Mouse (Mus musculus) neural tube, embryonic 12.5 days (tissue): Measurements from ENCODE around the gene Zfp64. TPM values are rescaled to one million over a fixed set of nuclear protein-coding genes. Genes with fewer than 3 reads are reported as not detected.

Source experiments
- ATAC-seq: fragments of 200-750 bp; cut with Nextera tagmentation; 2 replicates; pipeline ENCODE4 v1.8.0; 2017; ENCODE audit warnings: low read depth, mild to moderate bottlenecking, moderate TSS enrichment, moderate library complexity; ENCODE audit not compliant: low FRiP score
- H3K27ac ChIP-seq: fragments of 300-500 bp; sonication (generic); 2 replicates; pipeline ENCODE4 v1.5.1; 2016
- H3K27me3 ChIP-seq: fragments of 300-500 bp; sonication (generic); replicated peaks from 2 replicates; pipeline ENCODE4 v1.6.1; 2016; ENCODE audit warnings: mild to moderate bottlenecking
- H3K36me3 ChIP-seq: fragments of 300-500 bp; sonication (generic); 2 replicates; pipeline ENCODE4 v1.6.1; 2016; ENCODE audit warnings: mild to moderate bottlenecking
- H3K4me1 ChIP-seq: fragments of 300-500 bp; sonication (generic); 2 replicates; pipeline ENCODE4 v1.6.1; 2016
- H3K4me2 ChIP-seq: fragments of 300-500 bp; sonication (generic); replicated peaks from 2 replicates; pipeline ENCODE4 v1.6.1; 2016; ENCODE audit warnings: mild to moderate bottlenecking
- H3K4me3 ChIP-seq: fragments of 300-500 bp; sonication (generic); 2 replicates; pipeline ENCODE4 v1.5.1; 2016
- H3K9ac ChIP-seq: fragments of 300-500 bp; sonication (generic); 2 replicates; pipeline ENCODE4 v1.6.1; 2016; ENCODE audit warnings: mild to moderate bottlenecking
- H3K9me3 ChIP-seq: fragments of 300-500 bp; sonication (generic); 2 replicates; pipeline ENCODE4 v1.6.1; 2016; ENCODE audit warnings: mild to moderate bottlenecking
- WGBS: fragments of 180-500 bp; shearing (Covaris S2); methylation state at CpG from one replicate; pipeline ENCODE4 v1.1.7; 2016; 5-methylcytosine and 5-hydroxymethylcytosine counted together
- polyA plus RNA-seq: library from polyadenylated mRNA; unstranded; fragments of >200 nt; fragmentation: Nextera tagmentation; extraction: Ambion mirVana; gene quantifications from 2 replicates; pipeline ENCODE4 v1.2.1, GENCODE M21; 2016

Zfp64 gene
- polyA plus RNA-seq, 1 experiment from 2014 or later, result 31.3 TPM

DNA sequence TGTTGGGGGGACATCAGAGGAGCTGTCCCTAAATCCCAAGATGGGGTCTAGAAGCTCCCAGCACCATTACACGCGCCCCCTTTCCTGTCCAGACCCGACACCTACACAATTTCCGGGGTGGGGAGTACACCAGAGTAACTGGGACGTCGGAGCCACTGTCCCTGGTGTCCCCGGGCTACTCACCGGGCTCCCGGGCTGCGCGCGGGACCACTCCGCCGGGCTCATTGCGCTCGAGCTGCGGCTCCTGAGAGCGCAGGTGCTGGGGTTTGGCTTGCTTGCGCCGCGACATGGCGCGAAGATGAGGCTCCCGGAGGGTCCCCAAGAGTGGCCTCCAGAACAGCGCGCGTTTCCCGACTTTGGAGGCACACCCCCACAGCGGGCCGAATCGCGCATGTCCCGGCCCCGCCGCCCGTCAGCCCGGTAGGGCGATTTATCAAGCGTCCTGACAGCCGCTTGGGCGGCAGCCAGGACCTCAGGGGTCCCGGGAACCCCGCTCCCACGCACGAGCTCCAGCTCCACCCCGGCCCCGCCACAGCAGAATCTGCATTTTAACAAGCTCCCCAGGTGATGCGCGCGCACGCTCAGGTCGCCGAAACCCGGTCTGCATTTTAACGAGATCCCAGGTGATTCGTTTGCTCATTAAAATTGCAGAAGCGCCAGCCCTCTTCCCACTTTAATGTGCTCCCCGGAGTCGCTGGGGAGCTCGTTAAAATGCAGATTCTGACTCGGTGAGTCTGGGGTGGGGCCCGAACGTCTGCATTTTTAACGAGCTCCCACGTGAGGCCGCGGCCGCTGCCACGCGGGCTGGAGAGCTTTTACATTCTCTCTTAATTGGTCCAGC is 43.1 kb downstream of the Zfp64 start:
- peak; percentile 62 for ATAC-seq
- Histone ChIP-seq H3K9ac (peak overlapping the region; percentile 56), H3K27ac (no peak overlapping the region), H3K4me3 (peak overlapping the region; percentile 48), H3K36me3 (no peaks in the 10 kb centered on the region), H3K9me3 (no peaks in the 10 kb centered on the region), H3K27me3 (peaks cover 34% of the 10 kb centered on the region), H3K4me1 (peaks cover 31% of the 10 kb centered on the region), H3K4me2 (peak overlapping the region; percentile 99)
- WGBS, result under 1% methylated on average over 70 of the region's 70 CpGs

DNA sequence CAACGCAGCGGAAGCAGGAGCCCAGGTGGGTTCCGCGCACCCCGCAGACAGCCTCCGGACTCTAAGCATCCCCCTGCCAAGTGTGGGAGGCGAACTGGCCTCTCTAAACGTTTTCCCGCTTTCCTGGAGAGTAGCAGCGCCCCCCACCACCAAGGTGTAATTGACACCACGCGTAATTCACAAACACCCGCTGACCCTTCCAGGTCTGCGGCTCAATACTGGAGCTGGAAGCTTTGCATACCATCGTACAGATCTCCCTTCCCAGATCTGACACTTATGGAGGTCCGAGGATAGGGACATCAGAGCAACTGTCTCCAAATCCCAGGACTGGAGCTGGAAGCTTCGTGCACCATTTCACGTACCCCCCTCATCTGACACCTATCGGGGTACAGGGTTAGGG is 43.9 kb downstream of the Zfp64 start:
- peak overlapping the region; percentile 99 for H3K4me2 ChIP-seq
- WGBS, result 1% methylated on average over 19 of the region's 19 CpGs
- peak overlapping the region; percentile 48 for H3K4me3 ChIP-seq
- no peaks in the 10 kb centered on the region for H3K9me3 ChIP-seq
- peaks cover 31% of the 10 kb centered on the region for H3K4me1 ChIP-seq
- peaks cover 34% of the 10 kb centered on the region for H3K27me3 ChIP-seq
- no peak for ATAC-seq
- H3K9ac ChIP-seq, result peak overlapping the region; percentile 56; the same call in 1 of the 2 replicates
- no peak overlapping the region for H3K27ac ChIP-seq
- no peaks in the 10 kb centered on the region for H3K36me3 ChIP-seq

DNA sequence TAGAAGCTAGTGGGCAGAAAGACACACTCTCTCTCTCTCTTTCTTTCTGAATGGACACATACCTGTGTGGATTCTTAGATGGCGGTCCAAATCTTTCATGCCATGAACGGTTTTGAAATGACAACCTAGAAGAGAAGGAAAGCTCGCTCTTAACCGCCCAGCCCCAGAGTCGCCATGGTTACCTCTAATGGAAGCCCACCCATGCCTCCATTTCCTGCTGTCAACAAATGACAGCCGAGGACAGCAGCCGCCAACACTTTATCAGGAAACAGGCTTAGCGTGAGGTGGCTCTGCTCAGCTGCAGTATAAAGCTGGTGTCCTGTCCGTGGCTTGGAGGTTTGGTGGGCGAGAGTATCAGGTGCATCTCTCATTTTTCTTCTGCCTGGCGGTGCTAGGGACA is 49.4 kb downstream of the Zfp64 start:
- no peaks in the 10 kb centered on the region for H3K9me3 ChIP-seq
- no peak overlapping the region for H3K4me2 ChIP-seq
- H3K27ac ChIP-seq, result no peak overlapping the region
- no peaks in the 10 kb centered on the region for H3K36me3 ChIP-seq
- no peak overlapping the region for H3K4me3 ChIP-seq
- H3K4me1 ChIP-seq, result peaks cover 19% of the 10 kb centered on the region; the same call in 1 of the 2 replicates
- H3K27me3 ChIP-seq, result peaks cover 7% of the 10 kb centered on the region
- ATAC-seq, result no peak
- H3K9ac ChIP-seq, result no peak overlapping the region
- 44% methylated on average over 11 of the region's 11 CpGs for WGBS

DNA sequence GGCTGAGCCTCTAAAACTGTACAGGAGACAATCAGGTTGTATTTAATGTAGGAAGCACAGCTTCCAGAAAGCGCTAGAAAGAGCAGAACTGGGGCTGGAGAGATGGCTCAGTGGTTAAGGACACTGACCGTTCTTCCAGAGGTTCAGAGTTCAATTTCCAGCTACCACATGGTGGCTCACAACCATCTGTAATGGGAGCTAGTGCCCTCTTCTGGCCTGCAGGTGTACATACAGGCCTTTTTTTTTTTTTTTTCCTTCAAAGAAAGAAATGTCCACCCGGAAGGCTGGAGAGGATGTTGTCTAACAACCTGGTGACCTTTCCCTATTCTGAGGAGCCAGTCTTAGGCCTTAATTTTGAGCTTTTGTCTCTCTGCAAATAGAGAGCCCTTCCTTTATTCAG is 50.5 kb downstream of the Zfp64 start:
- no peaks in the 10 kb centered on the region for H3K9me3 ChIP-seq
- H3K4me1 ChIP-seq, result peaks cover 10% of the 10 kb centered on the region; the same call in 1 of the 2 replicates
- ATAC-seq, result no peak
- no peaks in the 10 kb centered on the region for H3K36me3 ChIP-seq
- H3K4me2 ChIP-seq, result no peak overlapping the region
- H3K27me3 ChIP-seq, result no peaks in the 10 kb centered on the region
- H3K27ac ChIP-seq, result no peak overlapping the region
- no peak overlapping the region for H3K4me3 ChIP-seq
- 75% methylated on average over 3 of the region's 3 CpGs for WGBS
- no peak overlapping the region for H3K9ac ChIP-seq

DNA sequence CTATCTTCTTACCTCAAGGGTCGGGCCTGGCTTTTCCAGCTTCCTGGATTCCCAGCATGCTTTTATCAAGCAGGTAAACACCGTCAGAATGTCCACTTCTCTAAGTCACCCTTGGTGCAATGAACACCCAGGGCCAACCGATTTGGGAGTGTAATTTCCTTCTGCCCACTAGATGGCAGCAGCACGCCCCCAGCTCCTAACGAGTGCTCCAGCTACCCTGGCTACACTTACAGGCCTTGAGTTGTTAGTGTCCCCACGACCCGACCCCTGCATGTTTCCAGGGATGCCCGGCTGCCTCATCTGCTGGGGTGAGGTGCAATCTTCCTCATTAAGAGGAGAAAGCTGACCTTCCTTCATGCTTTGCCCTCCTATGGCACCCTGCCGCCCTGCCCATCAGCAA is 51.2 kb downstream of the Zfp64 start:
- 18% methylated on average over 9 of the region's 9 CpGs for WGBS
- Histone ChIP-seq H3K9ac (no peak overlapping the region), H3K4me2 (no peak overlapping the region), H3K27me3 (no peaks in the 10 kb centered on the region), H3K4me1 (peaks cover 10% of the 10 kb centered on the region; the same call in 1 of the 2 replicates), H3K9me3 (no peaks in the 10 kb centered on the region), H3K27ac (no peak overlapping the region), H3K36me3 (no peaks in the 10 kb centered on the region), H3K4me3 (no peak overlapping the region)
- ATAC-seq, result 0 out of 2 replicates have a peak, but pooled peaks have one; percentile 33

DNA sequence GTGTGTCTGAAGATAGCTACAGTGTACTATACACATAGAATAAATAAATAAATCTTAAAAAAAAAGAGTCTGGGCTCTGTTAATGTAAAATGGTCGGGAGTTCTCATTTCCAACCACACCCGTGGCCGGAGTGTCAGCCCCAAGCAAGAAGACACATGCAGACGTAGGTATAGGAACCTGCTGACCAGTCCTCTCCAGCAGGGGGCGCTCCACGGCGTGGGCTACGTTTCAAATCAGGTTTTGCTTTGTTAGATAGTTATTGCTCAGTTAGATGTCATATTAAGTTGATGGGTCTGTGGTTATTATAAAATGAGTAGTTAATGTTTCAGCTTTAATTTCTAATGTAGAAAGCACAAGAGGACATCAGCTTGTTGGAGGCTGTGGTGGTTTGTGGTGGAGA is 52.8 kb downstream of the Zfp64 start:
- H3K27ac ChIP-seq, result no peak overlapping the region
- H3K4me3 ChIP-seq, result no peak overlapping the region
- 29% methylated on average over 8 of the region's 8 CpGs for WGBS
- no peak overlapping the region for H3K4me2 ChIP-seq
- peaks cover 10% of the 10 kb centered on the region; the same call in 1 of the 2 replicates for H3K4me1 ChIP-seq
- H3K9ac ChIP-seq, result no peak overlapping the region
- ATAC-seq, result no peak
- no peaks in the 10 kb centered on the region for H3K9me3 ChIP-seq
- H3K27me3 ChIP-seq, result no peaks in the 10 kb centered on the region
- peaks cover 2% of the 10 kb centered on the region; the same call in 1 of the 2 replicates for H3K36me3 ChIP-seq

DNA sequence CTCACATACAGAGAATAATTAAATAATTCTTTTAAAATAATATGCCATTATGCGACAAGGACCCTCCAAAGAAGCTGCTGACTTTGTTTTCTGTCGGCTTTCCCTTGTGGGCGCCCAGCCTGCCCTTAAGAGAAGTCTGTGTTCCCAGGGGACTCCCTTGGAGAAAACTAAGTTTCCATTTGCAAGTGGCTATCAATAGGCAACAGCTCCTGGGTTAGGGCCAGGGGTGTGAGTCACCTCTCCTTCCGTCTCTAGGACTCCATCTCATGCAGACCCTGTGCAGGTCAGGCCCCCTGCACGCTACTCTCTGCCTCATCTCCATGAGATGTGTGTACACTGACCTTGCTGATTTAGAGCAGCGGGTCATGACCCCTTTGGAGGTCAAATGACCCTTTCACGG is 57.5 kb downstream of the Zfp64 start:
- Histone ChIP-seq H3K9me3 (no peaks in the 10 kb centered on the region), H3K36me3 (peaks cover 2% of the 10 kb centered on the region; the same call in 1 of the 2 replicates), H3K27me3 (no peaks in the 10 kb centered on the region), H3K4me3 (no peak overlapping the region), H3K27ac (no peak overlapping the region), H3K9ac (no peak overlapping the region), H3K4me2 (no peak overlapping the region), H3K4me1 (no peaks in the 10 kb centered on the region)
- ATAC-seq, result no peak
- WGBS, result 82% methylated on average over 7 of the region's 7 CpGs

DNA sequence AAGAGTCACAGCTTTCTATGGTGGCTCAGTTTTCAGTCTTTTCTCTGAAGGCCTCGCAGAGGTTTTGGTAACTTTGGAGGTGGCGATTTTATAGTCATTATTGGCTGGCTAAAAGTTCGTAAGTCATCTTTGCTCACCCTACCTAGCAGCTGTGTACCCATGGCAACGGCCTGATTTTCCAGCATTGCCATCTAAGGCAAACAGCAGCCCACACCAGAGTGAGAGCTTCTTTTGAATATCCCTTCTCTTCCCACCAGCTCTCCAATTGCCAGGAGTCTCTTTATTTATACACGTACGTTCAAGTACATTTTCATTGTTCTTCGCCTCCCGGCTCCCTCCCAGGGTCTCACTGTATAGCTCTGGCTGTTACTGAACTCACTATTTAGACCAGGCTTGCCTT is 59.9 kb downstream of the Zfp64 start:
- no peak overlapping the region for H3K9ac ChIP-seq
- H3K4me1 ChIP-seq, result no peaks in the 10 kb centered on the region
- no peaks in the 10 kb centered on the region for H3K9me3 ChIP-seq
- H3K4me2 ChIP-seq, result no peak overlapping the region
- no peak overlapping the region for H3K4me3 ChIP-seq
- no peaks in the 10 kb centered on the region for H3K27me3 ChIP-seq
- no peak overlapping the region for H3K27ac ChIP-seq
- H3K36me3 ChIP-seq, result peaks cover 2% of the 10 kb centered on the region; the same call in 1 of the 2 replicates
- WGBS, result 86% methylated on average over 8 of the region's 8 CpGs
- ATAC-seq, result no peak

DNA sequence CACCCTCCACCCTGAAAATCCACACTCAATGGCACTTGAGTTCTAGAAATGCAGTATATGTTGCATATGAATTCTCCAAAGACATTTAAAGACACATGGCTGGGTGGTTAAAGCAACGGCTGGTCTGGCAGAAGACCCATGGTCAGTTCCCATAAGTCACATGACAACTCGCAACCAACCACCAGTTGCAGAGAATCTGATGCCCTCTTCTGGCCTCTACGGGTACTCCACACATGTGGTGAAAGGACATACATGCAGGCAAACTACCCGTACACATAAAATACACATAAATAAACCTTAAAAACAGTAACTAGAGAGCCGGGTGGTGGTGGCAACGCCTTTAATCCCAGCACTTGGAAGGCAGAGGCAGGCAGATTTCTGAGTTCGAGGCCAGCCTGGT is 60.6 kb downstream of the Zfp64 start:
- 87% methylated on average over 7 of the region's 7 CpGs for WGBS
- Histone ChIP-seq H3K27me3 (no peaks in the 10 kb centered on the region), H3K4me1 (no peaks in the 10 kb centered on the region), H3K9ac (no peak overlapping the region), H3K9me3 (no peaks in the 10 kb centered on the region), H3K4me3 (no peak overlapping the region), H3K27ac (no peak overlapping the region), H3K4me2 (no peak overlapping the region), H3K36me3 (peaks cover 2% of the 10 kb centered on the region; the same call in 1 of the 2 replicates)
- no peak for ATAC-seq

DNA sequence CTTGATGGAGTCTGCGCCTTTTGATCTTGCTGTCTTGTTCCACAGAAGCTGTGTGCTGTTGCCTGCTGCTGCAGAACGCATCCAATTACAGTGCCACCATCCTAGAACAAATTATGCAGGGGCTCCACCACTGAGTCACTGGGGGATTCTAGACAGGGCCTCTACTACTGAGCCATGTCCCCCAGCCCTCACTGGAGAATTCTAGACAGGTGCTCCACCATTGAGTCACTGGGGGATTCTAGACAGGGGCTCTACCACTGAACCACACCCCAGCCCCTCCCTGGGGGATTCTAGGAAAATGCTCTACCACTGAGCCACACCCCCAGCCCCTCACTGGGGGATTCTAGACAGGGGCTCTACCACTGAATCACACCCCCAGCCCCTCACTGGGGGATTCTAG is 63.3 kb downstream of the Zfp64 start:
- H3K9me3 ChIP-seq, result no peaks in the 10 kb centered on the region
- no peaks in the 10 kb centered on the region for H3K27me3 ChIP-seq
- H3K36me3 ChIP-seq, result no peaks in the 10 kb centered on the region
- H3K4me2 ChIP-seq, result no peak overlapping the region
- no peak overlapping the region for H3K4me3 ChIP-seq
- ATAC-seq, result no peak
- no peaks in the 10 kb centered on the region for H3K4me1 ChIP-seq
- H3K9ac ChIP-seq, result no peak overlapping the region
- 83% methylated on average over 2 of the region's 2 CpGs for WGBS
- no peak overlapping the region for H3K27ac ChIP-seq

DNA sequence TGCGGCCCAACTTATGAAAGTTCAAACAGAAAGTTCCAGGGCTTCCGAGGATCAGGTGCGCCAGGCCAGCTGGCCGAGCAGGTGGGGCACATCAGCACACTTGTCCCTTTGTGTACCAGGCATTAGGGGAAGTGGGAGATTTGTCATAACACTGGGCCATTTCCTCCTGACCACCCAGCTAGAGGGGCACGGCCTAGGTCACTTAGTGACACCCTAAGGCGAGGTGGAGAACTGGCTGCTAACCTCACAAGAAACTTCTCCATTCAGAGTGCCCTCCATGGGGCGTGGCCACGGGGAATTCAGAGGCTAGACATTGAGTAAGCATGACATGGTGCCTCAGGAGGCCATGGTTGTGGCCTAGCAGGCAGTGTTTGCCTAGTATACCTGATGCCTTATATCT is 70.7 kb downstream of the Zfp64 start:
- ATAC-seq, result no peak

DNA sequence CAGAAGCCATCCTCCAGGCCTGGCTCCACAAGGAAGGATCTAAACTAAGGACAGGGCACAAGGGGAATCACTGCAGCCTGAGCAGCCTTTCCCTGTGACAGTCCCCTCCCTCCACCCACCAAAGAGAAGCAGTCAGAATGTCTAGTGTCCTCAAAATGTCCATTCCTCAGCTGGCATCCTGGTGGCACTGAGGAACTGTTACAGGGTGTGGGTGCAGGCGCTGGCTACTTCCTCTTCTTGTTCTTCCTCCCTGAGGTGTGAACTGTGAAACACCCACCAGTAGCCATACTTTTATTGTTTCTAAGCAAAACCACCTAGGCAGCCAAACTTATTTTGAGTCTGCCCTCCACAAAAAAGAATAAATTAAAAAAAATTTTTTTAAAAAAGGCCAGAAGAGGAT is 72.4 kb downstream of the Zfp64 start:
- 86% methylated on average over 1 of the region's 1 CpGs for WGBS
- Histone ChIP-seq H3K9ac (no peak overlapping the region), H3K27ac (no peak overlapping the region), H3K36me3 (no peaks in the 10 kb centered on the region), H3K4me3 (no peak overlapping the region), H3K9me3 (no peaks in the 10 kb centered on the region), H3K4me1 (no peaks in the 10 kb centered on the region), H3K27me3 (no peaks in the 10 kb centered on the region), H3K4me2 (no peak overlapping the region)
- ATAC-seq, result no peak

More for the DNA sequence above, 70.7 kb downstream of the Zfp64 start:
- Histone ChIP-seq H3K4me3 (no peak overlapping the region), H3K9ac (no peak overlapping the region), H3K9me3 (no peaks in the 10 kb centered on the region), H3K4me1 (no peaks in the 10 kb centered on the region), H3K36me3 (no peaks in the 10 kb centered on the region), H3K4me2 (no peak overlapping the region), H3K27ac (no peak overlapping the region), H3K27me3 (no peaks in the 10 kb centered on the region)
- WGBS, result 72% methylated on average over 8 of the region's 8 CpGs

DNA sequence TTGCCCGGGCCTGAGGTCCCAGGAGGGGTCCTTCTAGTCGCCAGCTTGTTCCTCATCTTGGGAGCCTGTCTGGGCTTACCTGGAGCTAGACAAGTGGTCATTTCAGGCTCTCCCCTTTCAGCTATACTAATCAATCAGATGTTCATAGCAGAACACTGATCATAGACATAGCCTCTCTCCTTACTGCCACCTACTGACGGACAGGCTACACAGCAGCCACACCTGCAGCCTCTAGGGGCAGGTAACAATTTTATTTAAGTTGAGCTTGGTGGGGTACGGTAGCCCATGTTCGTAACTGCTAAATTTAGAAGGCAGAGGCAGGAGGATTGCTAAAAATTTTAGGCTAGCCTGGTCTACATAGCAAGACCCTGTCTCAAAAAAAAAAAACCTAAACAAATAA is 73.5 kb downstream of the Zfp64 start:
- Histone ChIP-seq H3K9ac (no peak overlapping the region), H3K4me1 (no peaks in the 10 kb centered on the region), H3K9me3 (no peaks in the 10 kb centered on the region), H3K27me3 (no peaks in the 10 kb centered on the region), H3K4me3 (no peak overlapping the region), H3K4me2 (no peak overlapping the region), H3K27ac (no peak overlapping the region), H3K36me3 (no peaks in the 10 kb centered on the region)
- WGBS, result 54% methylated on average over 5 of the region's 5 CpGs
- no peak for ATAC-seq
